Mouse (Mus musculus): Measurements from ENCODE around the gene Pitx1. TPM values are rescaled to one million over a fixed set of nuclear protein-coding genes. Genes with fewer than 3 reads are reported as not detected.

Gene Pitx1
- total and polyA plus RNA-seq, 2 experiments from 2014 or later, result 1.0 TPM; not detected in 1

DNA sequence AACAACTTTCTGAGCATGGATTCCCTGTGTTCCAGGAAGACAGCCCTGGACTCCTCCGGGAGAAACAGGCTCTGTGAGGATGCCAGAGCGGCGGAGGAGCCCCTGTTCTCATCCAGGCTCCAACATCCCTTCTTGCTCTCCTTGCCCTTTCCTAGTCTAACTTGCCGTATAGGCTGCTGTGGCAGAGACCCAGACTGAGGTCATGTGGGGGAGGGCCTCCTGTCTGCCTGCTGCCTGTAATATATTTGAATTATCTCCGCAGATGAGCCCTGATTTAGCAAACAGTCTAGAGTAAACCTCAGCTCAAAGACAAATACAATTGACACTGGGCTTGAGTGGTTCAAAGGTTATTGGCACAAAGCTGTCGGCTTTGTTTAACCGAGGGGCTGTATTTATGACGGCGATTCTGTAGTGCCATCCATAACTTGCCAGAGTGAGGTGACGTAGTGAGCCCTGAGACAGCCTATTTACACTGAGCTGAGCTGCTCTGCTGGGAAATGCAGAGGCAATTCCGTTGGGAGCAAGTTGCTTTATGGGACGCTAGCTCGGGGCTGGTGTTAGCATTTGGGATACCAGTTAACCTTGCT, 12.7 kb upstream of the Pitx1 start:
- no peak for DNase-seq (ENCODE audit: low spot score)
- Histone ChIP-seq H3K4me3 (ENCODE audit: low read depth, low read length) (no peak overlapping the region), H3K9ac (replicated peaks; ENCODE audit: low read depth, low read length) (no peak overlapping the region), H3K9me3 (replicated peaks; ENCODE audit: control insufficient read depth, low read length) (0 out of 2 replicates have a peak, but pooled peaks cover 4% of the 10 kb centered on the region), H3K27ac (ENCODE audit: low read depth) (no peak overlapping the region), H3K4me1 (ENCODE audit: control insufficient read depth, insufficient read depth) (peaks cover 3% of the 10 kb centered on the region; the same call in 1 of the 2 replicates), H3K4me2 (ENCODE audit: low read depth, low read length) (no peak overlapping the region), H3K27me3 (ENCODE audit: control insufficient read depth, insufficient read depth, low read length) (peaks cover 22% of the 10 kb centered on the region), H3K36me3 (replicated peaks; ENCODE audit: control insufficient read depth, insufficient read depth, low read length) (no peaks in the 10 kb centered on the region)
- 70% methylated on average over 13 of the region's 13 CpGs for WGBS
- ATAC-seq (ENCODE audit: insufficient read depth, low read depth), result no peak
- TF ChIP-seq EP300 (IDR thresholded peaks at IDR 0.05; ENCODE audit: low read depth), result no peak
- TF ChIP-seq CTCF (IDR thresholded peaks at IDR 0.05; ENCODE audit: low read depth), result no peak

GRCm38 (mm10) chr13:55847805-55848204, 11.8 kb upstream of the Pitx1 start:
- peak overlapping the region; percentile 26 for H3K4me2 ChIP-seq (ENCODE audit: low read depth, low read length)
- no peak for TF ChIP-seq CTCF (IDR thresholded peaks at IDR 0.05; ENCODE audit: low read depth)
- WGBS, result 38% methylated on average over 10 of the region's 10 CpGs
- no peak overlapping the region for H3K9ac ChIP-seq (replicated peaks; ENCODE audit: low read depth, low read length)
- no peak overlapping the region for H3K27ac ChIP-seq (ENCODE audit: low read depth)
- DNase-seq (ENCODE audit: low spot score) (no peak), ATAC-seq (ENCODE audit: insufficient read depth, low read depth) (peak; percentile 58)
- 0 out of 2 replicates have a peak, but pooled peaks cover 7% of the 10 kb centered on the region for H3K9me3 ChIP-seq (replicated peaks; ENCODE audit: control insufficient read depth, low read length)
- no peak overlapping the region for H3K4me3 ChIP-seq (ENCODE audit: low read depth, low read length)
- H3K36me3 ChIP-seq (replicated peaks; ENCODE audit: control insufficient read depth, insufficient read depth, low read length), result no peaks in the 10 kb centered on the region
- H3K4me1 ChIP-seq (ENCODE audit: control insufficient read depth, insufficient read depth), result peaks cover 3% of the 10 kb centered on the region; the same call in 1 of the 2 replicates
- H3K27me3 ChIP-seq (ENCODE audit: control insufficient read depth, insufficient read depth, low read length), result peaks cover 26% of the 10 kb centered on the region

- 100% methylated on average over 1 of the region's 1 CpGs for WGBS
- TF ChIP-seq CTCF (IDR thresholded peaks at IDR 0.05; ENCODE audit: low read depth) (peak; percentile 17; the same call in 1 of the 2 replicates), EP300 (IDR thresholded peaks at IDR 0.05; ENCODE audit: low read depth) (no peak)
These were observed 7.7 kb upstream of the Pitx1 start for GRCm38 (mm10) chr13:55843700-55844099.

DNA sequence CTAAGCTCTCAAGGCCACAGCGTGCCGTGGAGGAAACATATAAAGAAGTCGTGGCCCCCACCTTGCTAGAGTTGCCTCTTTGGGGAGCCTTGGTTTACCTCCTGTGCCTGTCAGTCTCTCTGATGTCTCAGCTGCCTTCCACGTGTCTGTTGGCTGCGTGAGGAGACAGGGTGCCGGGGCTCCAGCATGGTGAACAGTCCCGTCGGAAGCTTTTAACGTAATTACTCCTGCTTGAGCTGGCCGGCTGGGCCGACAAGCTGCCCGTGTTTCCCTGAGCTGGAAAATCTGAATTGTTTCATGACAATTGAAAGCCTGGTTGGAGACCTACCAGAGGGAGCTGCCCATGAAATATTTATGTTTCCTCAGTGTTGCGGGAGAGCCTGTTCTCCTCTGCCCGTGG, 4.2 kb upstream of the Pitx1 start:
- DNase-seq (ENCODE audit: low spot score) (no peak), ATAC-seq (ENCODE audit: insufficient read depth, low read depth) (no peak)
- Histone ChIP-seq H3K4me1 (ENCODE audit: control insufficient read depth, insufficient read depth) (no peaks in the 10 kb centered on the region), H3K4me2 (ENCODE audit: low read depth, low read length) (no peak overlapping the region), H3K27ac (ENCODE audit: low read depth) (no peak overlapping the region), H3K27me3 (ENCODE audit: control insufficient read depth, insufficient read depth, low read length) (peaks cover 79% of the 10 kb centered on the region), H3K4me3 (ENCODE audit: low read depth, low read length) (no peak overlapping the region), H3K9me3 (replicated peaks; ENCODE audit: control insufficient read depth, low read length) (0 out of 2 replicates have a peak, but pooled peaks cover 7% of the 10 kb centered on the region), H3K9ac (replicated peaks; ENCODE audit: low read depth, low read length) (no peak overlapping the region), H3K36me3 (replicated peaks; ENCODE audit: control insufficient read depth, insufficient read depth, low read length) (no peaks in the 10 kb centered on the region)
- 55% methylated on average over 14 of the region's 14 CpGs for WGBS
- TF ChIP-seq EP300 (IDR thresholded peaks at IDR 0.05; ENCODE audit: low read depth) (no peak), CTCF (IDR thresholded peaks at IDR 0.05; ENCODE audit: low read depth) (no peak)

More at GRCm38 (mm10) chr13:55843700-55844099, 7.7 kb upstream of the Pitx1 start:
- Histone ChIP-seq H3K27me3 (ENCODE audit: control insufficient read depth, insufficient read depth, low read length) (peaks cover 58% of the 10 kb centered on the region), H3K4me1 (ENCODE audit: control insufficient read depth, insufficient read depth) (peaks cover 3% of the 10 kb centered on the region; the same call in 1 of the 2 replicates), H3K4me3 (ENCODE audit: low read depth, low read length) (no peak overlapping the region), H3K4me2 (ENCODE audit: low read depth, low read length) (no peak overlapping the region), H3K9ac (replicated peaks; ENCODE audit: low read depth, low read length) (no peak overlapping the region), H3K36me3 (replicated peaks; ENCODE audit: control insufficient read depth, insufficient read depth, low read length) (no peaks in the 10 kb centered on the region), H3K27ac (ENCODE audit: low read depth) (no peak overlapping the region), H3K9me3 (replicated peaks; ENCODE audit: control insufficient read depth, low read length) (0 out of 2 replicates have a peak, but pooled peaks cover 7% of the 10 kb centered on the region)
- ATAC-seq (ENCODE audit: insufficient read depth, low read depth), result no peak
- DNase-seq (ENCODE audit: low spot score), result no peak

GRCm38 (mm10) chr13:55836786-55837780, 1.1 kb upstream of the Pitx1 start:
- no peak for DNase-seq (ENCODE audit: low spot score)
- 3% methylated on average over 32 of the region's 32 CpGs for WGBS

More at GRCm38 (mm10) chr13:55836786-55837780, 1.1 kb upstream of the Pitx1 start:
- TF ChIP-seq EP300 (IDR thresholded peaks at IDR 0.05; ENCODE audit: low read depth) (no peak), CTCF (IDR thresholded peaks at IDR 0.05; ENCODE audit: low read depth) (no peak)
- Histone ChIP-seq H3K4me2 (ENCODE audit: low read depth, low read length) (no peak overlapping the region), H3K9ac (replicated peaks; ENCODE audit: low read depth, low read length) (no peak overlapping the region), H3K9me3 (replicated peaks; ENCODE audit: control insufficient read depth, low read length) (no peaks in the 10 kb centered on the region), H3K4me1 (ENCODE audit: control insufficient read depth, insufficient read depth) (no peaks in the 10 kb centered on the region), H3K4me3 (ENCODE audit: low read depth, low read length) (no peak overlapping the region), H3K36me3 (replicated peaks; ENCODE audit: control insufficient read depth, insufficient read depth, low read length) (no peaks in the 10 kb centered on the region), H3K27me3 (ENCODE audit: control insufficient read depth, insufficient read depth, low read length) (peaks cover 100% of the 10 kb centered on the region), H3K27ac (ENCODE audit: low read depth) (no peak overlapping the region)
- no peak for ATAC-seq (ENCODE audit: insufficient read depth, low read depth)

Measured in heart, postnatal 0 days (tissue).